Mouse (Mus musculus) adrenal gland (tissue): ENCODE results near the gene Cyp2c68.
"Not testable (repeated sequence)": the region's sequence is repeated elsewhere in the genome, so short reads cannot be mapped to it uniquely, and the experiment has no call there.

Experiments
- intact Hi-C: fragments of 180-260 bp; cut with DNase I; formaldehyde crosslinking; loops from one replicate; pipeline ENCODE4 v1.15.1; 2025
- long read RNA-seq, 2 experiments: library from polyadenylated mRNA; unstranded; transcript quantifications; one replicate each; pipeline ENCODE4 v2.0.0; 2020; ENCODE audit warnings: borderline replicate concordance in 1 of 2; ENCODE audit not compliant: insufficient replicate concordance in 1 of 2

Gene Cyp2c68
- long read RNA-seq, experiment 1: 0 reads
- long read RNA-seq, experiment 2, partial matches to known transcripts: 0 of 1 reads
- long read RNA-seq, experiment 2, other reads (novel, unspliced or antisense): 1 of 1 reads

- intact Hi-C loops: no loop called here
Measured at GRCm38 (mm10) chr19:39740920-39741319, at the start of gene Cyp2c68. Gene Cyp2c68, minus strand, starts transcription at chr19:39741054.

GRCm38 (mm10) chr19:39785458-39785857, 44.6 kb upstream of the Cyp2c68 start:
- intact Hi-C loops: loop anchor here (10.0 kb wide), 1 partner anchor 81 kb away; no protein-coding TSS in a partner anchor

GRCm38 (mm10) chr19:39745357-39745756, 4.5 kb upstream of the Cyp2c68 start:
- intact Hi-C loops: no loop called here

GRCm38 (mm10) chr19:39744361-39744760, 3.5 kb upstream of the Cyp2c68 start:
- intact Hi-C loops: not testable (repeated sequence)

GRCm38 (mm10) chr19:39711116-39711515, 29.7 kb downstream of the Cyp2c68 start:
- intact Hi-C loops: not testable (repeated sequence)

- intact Hi-C loops: not testable (repeated sequence)
Measured at GRCm38 (mm10) chr19:39665650-39666049, 75.2 kb downstream of the Cyp2c68 start.

- intact Hi-C loops: no loop called here
Measured at GRCm38 (mm10) chr19:39652381-39652780, 88.5 kb downstream of the Cyp2c68 start.

- intact Hi-C loops: no loop called here
Measured at GRCm38 (mm10) chr19:39648938-39649337, 91.9 kb downstream of the Cyp2c68 start, which contains the start of gene Cyp2c67. Gene Cyp2c67, minus strand, starts transcription at chr19:39649051.

- intact Hi-C loops: no loop called here
Measured at GRCm38 (mm10) chr19:39647519-39647918, 93.3 kb downstream of the Cyp2c68 start.

- intact Hi-C loops: not testable (repeated sequence)
Measured at GRCm38 (mm10) chr19:39644551-39644950, 96.3 kb downstream of the Cyp2c68 start.
